Mouse (Mus musculus) heart, postnatal 10 days (tissue): ENCODE measurements around the gene Nid2. TPM values are rescaled to one million over a fixed set of nuclear protein-coding genes. Genes with fewer than 3 reads are reported as not detected.

ENCODE experiments used
- DNase-seq, 2 experiments: peaks; one replicate each; pipeline ENCODE4 v3.0.0; 2021
- intact Hi-C: fragments of 180-260 bp; cut with DNase I; formaldehyde crosslinking; loops from one replicate; pipeline ENCODE4 v1.15.1; 2025
- total RNA-seq, 2 experiments: library from RNA; stranded (reverse); gene quantifications; 2 replicates each; pipeline ENCODE4 v1.2.3; 2021

Nid2 gene
- 100 to 1,000 TPM; 109 to 116 TPM for total RNA-seq

DNA sequence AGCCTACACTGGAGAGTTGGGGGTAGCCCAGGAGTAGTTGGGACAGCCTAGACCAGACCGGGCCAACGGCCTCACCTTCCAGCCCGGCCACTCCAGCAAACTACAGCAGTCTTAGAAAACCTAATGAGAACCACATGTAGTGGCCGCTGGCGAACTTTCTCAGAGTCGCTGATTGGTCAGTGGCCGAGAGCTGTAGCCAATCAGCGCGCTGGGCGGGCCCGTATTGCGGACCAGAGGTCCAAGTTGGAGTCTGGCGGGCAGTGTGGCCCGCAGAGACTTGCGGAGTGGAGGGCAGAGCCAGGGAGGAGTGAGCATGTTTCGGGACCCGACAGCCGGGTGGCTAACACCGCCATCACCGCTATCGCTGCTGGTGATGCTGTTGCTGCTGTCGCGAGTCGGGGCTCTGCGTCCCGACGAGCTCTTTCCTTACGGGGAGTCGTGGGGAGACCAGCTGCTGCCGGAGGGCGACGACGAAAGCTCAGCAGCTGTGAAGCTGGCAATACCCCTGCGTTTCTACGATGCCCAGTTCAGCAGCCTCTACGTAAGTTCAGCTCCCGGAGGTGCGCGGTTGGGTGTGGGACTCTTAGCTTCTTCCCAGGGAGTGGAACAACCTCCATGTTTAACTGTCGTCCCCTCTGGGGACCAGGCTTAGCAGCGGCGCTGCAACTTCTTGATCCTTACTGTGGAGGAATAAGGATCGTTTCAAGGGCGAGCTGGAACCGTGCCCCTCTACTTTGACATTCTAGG lies at the start of gene Nid2:
Nid2 (plus strand) TSS at position 241 of the 747 bp plus-strand sequence.
- intact Hi-C loops: loop anchor here (2.0 kb wide), 2 partner anchors 20 to 68 kb away; no protein-coding TSS in a partner anchor
- peak; percentile 94 to 96 for DNase-seq

DNA sequence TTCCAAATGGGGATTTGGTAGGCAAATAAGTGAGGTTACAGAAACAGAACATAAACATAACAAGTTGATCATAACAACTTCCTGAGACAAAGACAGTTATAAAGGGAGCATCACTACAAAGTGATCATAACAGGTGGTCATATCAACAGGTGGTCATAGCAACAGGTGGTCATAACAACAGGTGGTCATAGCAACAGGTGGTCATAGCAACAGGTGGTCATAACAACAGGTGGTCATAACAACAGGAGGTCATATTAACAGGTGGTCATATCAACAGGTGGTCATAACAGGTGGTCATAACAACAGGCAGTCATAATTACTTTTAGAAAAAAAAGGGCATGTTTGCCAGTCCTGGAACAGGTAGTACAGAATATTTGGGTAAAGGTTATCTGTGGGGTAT lies 49.5 kb upstream of the Nid2 start:
- intact Hi-C loops: loop anchor here (5.0 kb wide), 1 partner anchor 561 kb away; no protein-coding TSS in a partner anchor
- DNase-seq: no peak

DNA sequence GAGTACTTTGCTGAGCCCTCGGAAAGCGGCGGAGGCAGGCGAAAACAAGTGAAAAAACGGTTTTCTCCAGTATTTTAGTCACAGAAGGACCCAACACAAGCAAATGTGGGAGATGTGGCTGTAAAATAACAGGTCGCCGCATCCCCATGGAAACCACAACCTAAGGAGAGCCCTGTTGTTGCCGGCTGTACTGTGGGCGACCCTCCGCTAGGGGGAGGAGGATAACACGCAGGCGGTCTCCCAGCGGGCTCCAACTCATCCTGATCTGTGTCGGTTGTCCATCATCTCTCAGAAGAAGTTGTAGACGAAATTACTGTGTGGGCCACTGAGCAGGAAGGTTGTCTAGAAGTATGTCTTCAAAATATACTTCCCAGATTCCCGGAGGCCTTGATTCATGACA lies 45.4 kb upstream of the Nid2 start:
- intact Hi-C loops: loop anchor here (1.0 kb wide), 3 partner anchors 72 to 362 kb away; no protein-coding TSS in a partner anchor
- DNase-seq: peak; percentile 77 to 87

DNA sequence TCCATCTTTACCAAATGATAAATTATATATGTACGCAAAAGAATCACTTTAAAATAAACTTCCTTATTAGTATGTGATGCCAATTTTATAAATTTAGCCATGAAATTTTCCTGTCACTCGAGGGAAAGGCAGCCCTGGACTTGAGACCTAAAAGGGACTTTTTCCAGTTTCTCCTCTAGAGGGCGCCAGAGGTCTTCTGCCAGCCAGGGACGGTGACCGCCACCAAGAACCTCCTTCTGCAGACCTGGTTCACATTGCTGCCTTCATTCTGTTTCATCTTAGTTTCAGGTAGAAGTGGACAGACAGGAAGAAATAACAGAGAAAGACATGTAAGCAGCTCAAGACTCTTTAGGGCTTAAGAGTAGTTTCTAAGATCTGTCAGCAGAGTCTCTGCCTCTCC lies 44.6 kb upstream of the Nid2 start:
- peak; percentile 85 to 90 for DNase-seq
- intact Hi-C loops: loop anchor here (1.0 kb wide), 2 partner anchors 71 to 112 kb away; no protein-coding TSS in a partner anchor

DNA sequence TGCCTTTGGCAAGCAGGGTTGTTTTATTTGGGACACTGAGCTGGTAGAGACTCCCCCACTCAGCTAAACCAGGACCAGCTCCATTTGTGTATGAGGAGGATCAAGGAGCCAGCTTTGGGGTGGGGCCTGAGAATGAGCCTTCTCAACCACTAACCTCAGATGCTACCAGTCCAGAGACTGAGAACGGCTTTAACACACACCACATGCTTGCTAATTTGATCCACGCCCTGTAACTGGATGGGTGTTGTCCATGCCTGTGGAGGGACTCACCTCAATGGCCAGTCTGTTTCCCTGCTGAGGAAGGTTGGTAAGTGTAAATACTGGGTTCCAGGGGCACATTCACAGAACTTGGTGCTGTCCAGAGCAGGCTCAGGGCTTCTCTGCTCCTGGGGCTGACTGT lies 44.1 kb upstream of the Nid2 start:
- intact Hi-C loops: loop anchor here (1.0 kb wide), 2 partner anchors 70 to 111 kb away; no protein-coding TSS in a partner anchor
- peak in 1 of 2 experiments; percentile 14 for DNase-seq

DNA sequence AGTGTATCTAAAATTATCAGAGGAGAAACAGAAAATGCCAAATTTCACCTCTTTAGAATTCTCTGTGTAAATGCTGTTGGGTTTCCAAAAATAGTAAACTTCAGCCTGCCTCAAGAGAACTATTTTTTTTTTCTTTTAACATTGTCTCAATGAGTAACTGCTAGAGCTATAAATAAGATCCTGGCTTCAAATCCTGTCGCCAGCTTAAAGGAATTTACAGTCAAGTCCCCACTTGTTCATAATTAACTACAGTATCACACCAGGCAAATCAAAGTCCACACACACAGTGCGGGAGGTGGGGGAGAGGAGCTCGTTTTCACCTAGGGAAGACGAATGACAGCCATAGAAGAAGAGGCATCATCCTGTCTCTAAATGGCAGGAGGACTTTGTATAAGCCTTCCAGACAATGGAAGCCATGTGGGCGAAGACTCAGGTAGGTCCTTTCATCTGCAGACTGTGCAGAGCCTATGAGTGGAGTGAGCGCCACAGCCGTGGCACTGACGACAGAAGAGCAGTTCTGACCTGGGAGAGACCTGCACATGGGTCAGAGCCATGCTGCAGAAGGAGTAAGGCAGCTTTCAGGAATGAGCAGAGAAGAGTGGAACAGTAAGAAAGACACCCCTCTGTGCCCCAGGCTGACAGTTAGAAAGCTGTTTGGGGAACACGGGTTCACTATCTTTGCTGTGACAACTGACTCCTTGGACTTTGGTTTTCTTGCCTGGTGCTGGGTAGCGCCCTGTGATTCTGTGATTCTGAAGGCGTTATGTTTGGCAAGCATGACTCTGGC lies 43.2 kb upstream of the Nid2 start:
- intact Hi-C loops: loop anchor here (1.0 kb wide), 1 partner anchor 42 kb away; no protein-coding TSS in a partner anchor
- DNase-seq: no peak

DNA sequence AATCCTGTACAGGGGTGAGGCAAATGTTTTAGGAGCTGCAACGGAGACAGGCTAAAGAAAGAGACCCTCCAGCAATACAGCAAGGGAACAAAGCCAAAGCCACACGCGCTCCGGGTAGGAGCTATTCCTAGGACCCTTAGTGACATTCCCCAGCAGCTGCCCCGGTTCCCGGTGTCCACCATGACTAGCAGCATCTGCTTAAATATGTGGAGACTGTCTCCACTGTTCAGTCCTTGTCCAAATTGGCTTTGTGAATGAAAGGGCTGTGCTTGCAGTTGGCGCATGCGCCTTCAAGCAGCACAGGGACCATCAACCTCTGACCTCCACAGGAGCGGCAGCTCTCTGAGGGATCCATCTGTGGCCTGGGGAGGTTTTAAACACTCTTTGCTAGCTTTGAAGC lies 41.9 kb upstream of the Nid2 start:
- no peak for DNase-seq
- intact Hi-C loops: no loop called here

DNA sequence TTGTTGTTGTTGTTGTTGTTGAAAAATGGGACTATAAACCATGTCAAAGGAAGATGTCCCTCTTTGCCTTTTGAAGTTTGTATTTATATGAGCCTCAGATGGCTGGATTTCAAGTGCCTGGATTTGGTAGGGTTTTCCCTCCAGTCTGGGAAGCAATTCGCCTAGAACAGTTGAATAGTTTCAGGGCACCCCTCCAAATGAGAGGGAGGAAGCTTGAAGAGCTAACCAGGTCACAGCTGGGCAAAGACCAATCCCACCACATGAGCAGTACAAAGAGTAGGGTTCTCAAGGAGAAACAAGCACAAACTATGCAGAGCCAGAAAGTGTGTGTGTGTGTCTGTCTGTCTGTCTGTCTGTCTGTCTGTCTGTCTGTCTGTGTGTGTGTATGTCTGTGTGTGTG lies 39.3 kb upstream of the Nid2 start:
- intact Hi-C loops: no loop called here
- peak; percentile 19 to 37 for DNase-seq

DNA sequence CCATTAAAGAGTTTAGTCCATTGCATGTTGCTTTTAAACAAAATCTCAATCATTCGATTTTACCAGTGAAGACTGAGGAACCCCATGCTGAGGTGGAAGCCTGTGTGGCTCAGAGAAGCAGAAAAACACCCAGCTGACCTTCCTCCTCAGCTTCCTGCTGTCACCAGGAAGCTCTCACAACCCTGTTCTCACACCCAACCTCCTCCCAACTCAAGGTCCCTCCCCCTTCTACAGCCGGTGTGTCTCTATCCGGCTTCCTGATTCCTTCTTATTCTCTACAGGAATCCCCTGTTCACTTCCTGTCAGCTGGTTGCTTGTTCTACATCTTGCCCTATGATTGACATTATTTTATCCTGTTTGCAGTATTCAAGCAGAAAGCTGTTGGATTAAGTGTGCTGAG lies 38.0 kb upstream of the Nid2 start:
- intact Hi-C loops: no loop called here
- no peak for DNase-seq

DNA sequence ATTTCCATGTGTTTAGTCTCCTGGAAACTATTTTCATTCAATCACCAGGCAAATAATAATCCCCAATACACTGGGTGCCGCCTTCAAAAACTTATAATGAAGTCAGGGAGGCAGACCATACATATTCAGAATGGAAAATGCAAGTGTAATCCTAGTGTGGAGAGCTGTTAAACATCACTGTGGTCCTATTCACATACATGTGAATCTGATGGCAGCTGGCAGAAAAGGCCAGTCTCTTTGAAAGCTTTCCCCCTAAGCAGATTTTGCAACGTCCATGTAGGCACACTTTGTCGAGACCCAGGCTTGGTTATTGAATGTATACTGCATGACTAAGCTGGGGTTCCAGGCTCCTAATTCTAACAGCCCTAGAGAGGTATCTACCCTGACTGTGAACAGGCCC lies 32.0 kb upstream of the Nid2 start:
- intact Hi-C loops: no loop called here
- DNase-seq: no peak

DNA sequence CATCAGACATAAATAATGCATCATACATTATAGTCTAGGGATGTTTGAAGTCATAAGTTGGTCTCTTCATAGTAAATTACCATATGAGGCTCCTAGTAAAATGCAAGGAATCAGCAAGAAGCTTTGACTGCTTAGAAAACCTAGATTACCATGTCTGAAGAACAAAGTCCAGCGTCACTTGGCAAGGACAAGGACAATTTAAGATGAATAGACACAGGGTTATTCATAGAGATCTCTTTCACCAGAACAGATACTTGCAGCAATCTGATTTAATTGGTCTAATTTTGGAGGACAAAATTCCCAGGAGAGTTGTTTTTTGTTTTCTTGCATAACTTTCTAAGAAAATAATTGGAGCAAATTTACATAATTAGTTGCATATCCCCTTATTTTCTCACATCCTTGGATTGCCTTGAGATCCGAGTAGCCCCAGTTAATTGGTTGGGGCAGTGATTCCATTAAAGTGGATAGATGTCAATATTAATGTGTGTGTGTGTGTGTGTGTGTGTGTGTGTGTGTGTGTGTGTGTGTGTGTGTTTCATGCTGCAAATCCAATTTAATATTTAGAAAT lies 30.9 kb upstream of the Nid2 start:
- no peak for DNase-seq
- intact Hi-C loops: no loop called here

DNA sequence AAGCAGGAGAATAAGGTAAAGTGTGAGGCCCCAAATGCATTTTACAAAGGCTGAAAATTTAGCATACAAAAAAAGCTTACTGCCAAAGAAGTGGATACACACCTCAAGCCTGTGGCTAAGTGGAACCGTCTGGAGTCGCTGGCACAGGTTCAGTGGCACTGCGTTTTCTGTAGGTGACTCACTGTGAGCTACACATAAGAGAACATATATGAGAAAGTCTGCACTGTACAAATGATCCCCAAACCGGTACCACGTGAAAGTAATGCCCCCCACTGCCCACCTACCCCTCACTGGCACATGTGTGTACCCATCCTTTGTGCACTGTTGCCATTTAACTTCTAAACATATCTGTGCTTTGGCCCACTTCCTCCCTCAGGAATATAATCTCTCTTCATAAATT lies 22.8 kb upstream of the Nid2 start:
- intact Hi-C loops: no loop called here
- DNase-seq: no peak

DNA sequence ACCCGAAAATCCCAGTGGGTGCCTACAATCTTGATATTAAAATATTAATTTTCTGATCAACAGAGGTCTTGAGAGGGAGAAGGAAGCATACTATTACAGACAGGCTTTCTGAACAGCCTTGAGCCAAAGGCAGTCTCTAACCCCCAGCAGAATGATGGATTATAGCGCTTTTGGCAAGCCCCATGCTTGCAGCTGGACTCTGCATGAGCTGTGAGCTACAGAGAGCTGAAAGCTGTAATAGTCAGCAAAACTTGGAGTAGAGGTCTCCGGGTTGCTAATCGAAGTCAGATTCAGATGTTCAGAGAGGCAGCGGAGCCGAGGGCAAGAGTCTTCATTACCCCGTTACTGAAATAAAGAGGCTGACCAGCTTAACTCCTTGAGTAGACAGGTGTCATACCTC lies 22.3 kb upstream of the Nid2 start:
- DNase-seq: peak in 1 of 2 experiments; percentile 52
- intact Hi-C loops: no loop called here

DNA sequence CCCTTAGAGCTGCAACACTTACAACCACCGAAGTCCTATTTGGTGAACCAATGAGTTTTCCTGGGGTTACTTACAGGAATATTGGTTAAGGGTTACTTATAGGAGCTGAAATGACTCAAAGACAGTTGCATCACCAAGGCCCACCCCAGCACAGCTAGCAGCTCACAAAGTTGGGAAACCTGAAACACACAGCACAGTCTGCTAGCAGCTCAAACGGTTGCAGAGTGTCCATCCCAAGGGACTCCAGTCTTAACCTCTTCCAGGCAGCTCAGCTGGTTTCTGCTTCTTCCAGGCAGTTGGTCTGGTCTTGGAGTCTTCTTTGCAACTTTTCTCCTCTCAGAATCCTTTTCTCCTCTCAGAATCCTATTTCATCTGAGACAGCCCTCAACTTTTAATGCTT lies 19.0 kb upstream of the Nid2 start:
- no peak for DNase-seq
- intact Hi-C loops: no loop called here

DNA sequence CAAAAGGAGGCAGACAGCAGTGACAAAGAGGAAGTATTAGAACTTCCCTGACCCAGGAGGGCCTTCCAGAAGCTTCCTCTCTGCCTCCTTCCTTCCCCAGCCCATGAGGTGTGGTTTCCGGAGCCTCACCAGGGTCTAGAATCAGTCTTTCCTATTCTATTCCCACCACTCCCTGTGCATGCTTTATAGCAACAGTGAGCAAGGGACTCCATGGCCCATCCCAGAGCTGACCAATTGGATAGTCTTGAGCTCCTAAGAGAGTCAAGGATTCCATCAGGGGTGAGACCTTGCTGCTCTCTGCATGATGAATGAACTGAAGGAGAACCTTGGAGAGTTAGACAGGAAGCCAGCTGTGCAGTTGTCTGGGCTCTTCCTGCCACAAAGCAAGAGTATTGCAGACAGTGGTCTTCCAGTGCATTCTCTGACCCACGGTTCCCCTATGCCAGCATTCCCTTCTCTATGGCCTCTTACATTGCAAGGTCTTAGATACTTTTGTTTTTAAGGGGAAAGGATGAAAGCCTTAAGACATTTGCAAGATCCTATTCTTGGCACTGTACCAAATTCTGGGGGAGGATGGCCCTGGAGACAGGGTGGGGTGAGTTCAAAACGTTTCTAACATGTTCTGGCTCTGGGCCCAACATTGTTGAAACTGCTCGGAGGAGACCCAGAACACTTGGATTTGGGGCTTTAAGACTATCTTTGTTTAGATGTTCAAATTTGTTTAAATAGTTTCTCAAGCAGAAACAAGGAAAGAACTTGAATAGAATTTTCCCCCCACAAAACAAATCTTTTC lies 17.4 kb upstream of the Nid2 start:
- peak; percentile 68 to 81 for DNase-seq
- intact Hi-C loops: no loop called here

DNA sequence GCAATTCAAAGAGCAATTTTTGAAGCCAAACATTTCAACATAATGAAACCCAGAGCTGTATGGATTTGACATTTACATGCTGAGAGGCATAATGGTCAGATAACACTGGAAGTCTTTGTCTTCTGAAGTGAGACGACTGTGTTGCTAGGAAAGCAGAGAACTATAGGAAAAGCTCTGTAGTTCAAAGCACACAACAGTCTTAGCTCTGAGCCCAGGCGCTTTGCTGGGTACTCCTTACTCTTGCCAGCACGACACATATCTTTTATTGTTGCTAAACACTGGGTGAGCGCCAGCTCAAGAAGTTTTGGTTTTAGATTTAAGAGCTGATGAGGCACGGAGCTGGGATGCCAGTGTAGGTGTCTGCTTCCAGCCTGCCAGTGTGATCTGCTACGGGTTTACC lies 15.8 kb upstream of the Nid2 start:
- no peak for DNase-seq
- intact Hi-C loops: no loop called here

DNA sequence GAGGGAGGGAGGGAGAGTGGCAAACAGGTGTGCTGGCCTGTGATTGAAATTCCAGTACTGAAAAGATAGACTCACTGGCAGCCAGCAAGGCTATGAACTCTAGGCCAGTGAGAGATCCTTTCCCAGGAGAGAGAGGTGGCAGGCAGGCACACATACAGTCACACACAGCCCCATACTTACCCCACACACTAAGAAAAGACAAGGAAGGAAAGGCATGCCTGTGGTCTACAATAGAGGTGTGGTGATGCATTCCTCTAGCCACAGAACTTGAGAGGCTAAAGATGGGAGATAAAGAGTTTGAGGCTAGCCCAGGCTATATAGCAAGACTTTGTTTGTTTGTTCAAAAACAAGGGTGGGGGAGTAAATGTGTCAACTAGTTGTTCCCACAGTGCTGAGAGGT lies 13.5 kb upstream of the Nid2 start:
- intact Hi-C loops: no loop called here
- DNase-seq: no peak

DNA sequence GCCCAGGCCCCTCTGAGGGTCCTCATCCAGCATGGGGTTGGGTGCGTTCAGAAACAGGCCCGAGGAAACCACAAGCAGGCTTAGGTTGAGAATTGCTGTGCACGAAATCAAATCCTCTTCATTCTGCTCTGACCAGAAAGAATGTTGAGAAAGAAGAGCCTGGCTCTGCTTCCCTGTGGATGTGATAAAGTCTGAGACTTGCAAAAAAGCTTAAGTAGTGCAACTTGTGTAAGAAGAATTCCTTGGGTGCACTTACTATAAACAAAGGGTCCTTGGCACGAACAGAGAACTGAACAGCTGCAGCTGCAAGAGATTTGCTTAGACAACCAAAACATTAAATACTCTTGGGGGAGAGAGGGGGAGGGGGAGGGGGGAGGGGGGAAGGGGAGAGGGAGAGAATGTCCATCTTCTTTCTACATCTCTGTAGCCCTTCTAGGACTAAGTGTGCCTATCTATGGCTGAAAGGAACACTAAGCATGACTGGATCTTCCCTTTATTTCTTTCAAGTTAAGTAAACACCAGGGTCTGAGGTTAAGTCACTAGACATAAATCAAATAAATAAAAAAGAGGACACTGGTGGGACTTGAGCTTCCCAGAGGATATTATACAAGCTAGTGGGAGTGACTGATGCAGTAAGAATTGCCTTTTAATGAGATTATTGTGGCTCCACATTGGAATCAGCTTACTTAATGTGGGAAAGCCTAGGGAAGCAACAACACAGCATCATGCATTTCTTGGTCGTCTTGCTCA lies 12.8 kb upstream of the Nid2 start:
- no peak for DNase-seq
- intact Hi-C loops: no loop called here

DNA sequence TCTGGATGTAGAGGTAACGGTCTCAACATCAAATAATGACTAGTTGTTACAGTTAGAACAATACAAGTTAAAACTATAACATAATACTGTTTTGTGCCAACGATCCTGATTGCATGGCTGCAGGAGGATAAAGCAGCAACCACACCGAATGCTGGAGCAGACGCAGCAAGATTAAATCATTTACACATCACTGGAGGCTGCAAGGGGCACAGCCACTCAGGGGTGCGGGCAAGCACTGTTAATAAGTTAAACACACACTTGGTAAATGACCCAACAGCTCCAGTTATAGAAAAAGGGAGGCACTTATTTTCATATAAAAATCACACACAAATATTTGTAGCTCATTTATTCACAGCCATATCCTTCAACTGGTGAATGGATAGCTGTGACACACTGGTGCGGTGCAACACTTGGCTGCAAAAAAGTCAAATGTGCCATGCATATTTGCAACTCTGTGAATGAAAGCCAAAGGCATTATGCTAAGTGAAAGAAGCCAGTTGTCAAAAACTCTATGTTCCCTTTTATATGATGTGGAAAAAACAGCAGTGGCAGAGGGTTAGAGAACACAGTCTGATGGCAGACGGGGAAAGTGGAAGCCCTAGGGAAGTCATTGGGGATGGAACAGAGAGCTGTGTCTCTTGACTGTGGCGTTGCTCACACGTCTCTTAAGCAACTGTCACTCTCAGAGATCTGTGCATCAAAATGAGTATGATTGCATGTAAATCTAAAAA lies 11.5 kb upstream of the Nid2 start:
- intact Hi-C loops: no loop called here

More for the DNA sequence above, 11.5 kb upstream of the Nid2 start:
- DNase-seq: no peak
